Mouse (Mus musculus) ES-Bruce4 (cell line): ENCODE measurements around the gene Cul5.

Experiments used
- CTCF ChIP-seq: IDR thresholded peaks from one replicate; pipeline ENCODE4 v1.8.1; 2011; ENCODE audit warnings: low read depth, low read length
- EP300 ChIP-seq: IDR thresholded peaks from 2 replicates; pipeline ENCODE4 v1.6.1; 2011; ENCODE audit warnings: low read depth, low read length; ENCODE audit not compliant: insufficient read depth

DNA sequence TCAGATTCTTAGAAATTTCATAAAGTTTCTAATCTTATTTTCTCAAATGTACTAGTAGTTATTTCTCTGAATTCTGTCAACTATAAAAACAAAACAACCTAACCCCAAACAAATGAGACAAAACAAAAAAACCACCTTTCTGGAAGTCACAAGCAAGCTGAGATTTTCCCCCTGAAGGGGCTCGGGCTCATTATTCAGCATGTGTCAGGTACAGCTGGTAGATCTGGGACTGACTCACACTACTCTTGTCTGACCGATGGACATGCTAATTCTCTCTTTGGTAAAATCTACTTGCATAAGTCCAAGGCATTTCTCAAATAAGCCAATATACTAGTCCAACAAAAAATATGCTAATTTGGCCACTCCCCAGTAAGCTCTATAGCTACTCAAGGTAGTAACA, 5.0 kb downstream of the Cul5 start:
- TF ChIP-seq EP300 (no peak), CTCF (no peak)
